Mouse (Mus musculus) kidney, embryonic 16.5 days (tissue): ENCODE data around the gene Gm26620. TPM values are rescaled to one million over a fixed set of nuclear protein-coding genes. Genes with fewer than 3 reads are reported as not detected.

Experiments used
- ATAC-seq: fragments of 200-750 bp; cut with Nextera tagmentation; 2 replicates; pipeline ENCODE4 v1.8.0; 2017; ENCODE audit warnings: moderate TSS enrichment; ENCODE audit not compliant: low FRiP score, low TSS enrichment
- H3K27ac ChIP-seq: fragments of 300-500 bp; sonication (generic); 2 replicates; pipeline ENCODE4 v1.5.1; 2014; ENCODE audit warnings: low read length
- H3K27me3 ChIP-seq: fragments of 300-500 bp; sonication (generic); 2 replicates; pipeline ENCODE4 v1.6.1; 2014; ENCODE audit warnings: low read length, control low read depth, mixed read lengths; ENCODE audit not compliant: insufficient read depth
- H3K36me3 ChIP-seq: fragments of 300-500 bp; sonication (generic); 2 replicates; pipeline ENCODE4 v1.6.1; 2014; ENCODE audit warnings: low read length, control low read depth, mixed read lengths; ENCODE audit not compliant: insufficient read depth
- H3K4me1 ChIP-seq: fragments of 300-500 bp; sonication (generic); 2 replicates; pipeline ENCODE4 v1.6.1; 2014; ENCODE audit warnings: low read length, control low read depth, mixed read lengths; ENCODE audit not compliant: insufficient read depth
- H3K4me2 ChIP-seq: fragments of 300-500 bp; sonication (generic); replicated peaks from 2 replicates; pipeline ENCODE4 v1.6.1; 2014; ENCODE audit warnings: low read depth, low read length
- H3K4me3 ChIP-seq: fragments of 300-500 bp; sonication (generic); 2 replicates; pipeline ENCODE4 v1.5.1; 2014; ENCODE audit warnings: mild to moderate bottlenecking, low read length
- H3K9ac ChIP-seq: fragments of 300-500 bp; sonication (generic); replicated peaks from 2 replicates; pipeline ENCODE4 v1.6.1; 2014; ENCODE audit warnings: low read length
- H3K9me3 ChIP-seq: fragments of 300-500 bp; sonication (generic); 2 replicates; pipeline ENCODE4 v1.6.1; 2016; ENCODE audit warnings: low read length, control low read depth
- WGBS: fragments of 180-500 bp; shearing (Covaris S2); extraction: QIAGEN DNeasy Blood & Tissue Kit; methylation state at CpG from one replicate; pipeline ENCODE4 v1.1.7; 2014; 5-methylcytosine and 5-hydroxymethylcytosine counted together
- polyA plus RNA-seq: library from polyadenylated mRNA; unstranded; fragments of >200 nt; fragmentation: Nextera tagmentation; extraction: Ambion mirVana; gene quantifications from 2 replicates; pipeline ENCODE4 v1.2.1, GENCODE M21; 2015

Gene Gm26620
- polyA plus RNA-seq, 1 experiment from 2014 or later = 0.64 TPM

DNA sequence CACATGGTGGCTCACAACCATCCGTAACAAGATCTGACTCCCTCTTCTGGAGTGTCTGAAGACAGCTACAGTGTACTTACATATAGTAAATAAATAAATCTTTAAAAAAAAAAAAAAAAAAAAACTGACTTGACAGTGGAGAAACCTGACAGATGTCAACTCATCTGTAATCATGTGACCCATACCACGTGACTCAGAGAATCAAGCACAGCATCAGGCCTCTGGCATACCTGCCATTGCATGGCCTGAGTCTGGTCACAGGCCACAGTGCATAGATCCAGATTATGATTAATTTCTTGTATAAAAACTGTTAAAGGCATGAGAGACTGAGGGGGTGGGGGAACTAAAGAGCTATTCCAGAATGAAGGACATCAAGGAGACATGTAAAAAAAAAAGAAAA is 26.0 kb upstream of the Gm26620 start:
- Histone ChIP-seq H3K4me1 (no peaks in the 10 kb centered on the region), H3K27ac (no peak overlapping the region), H3K4me2 (no peak overlapping the region), H3K4me3 (no peak overlapping the region), H3K36me3 (no peaks in the 10 kb centered on the region), H3K27me3 (no peaks in the 10 kb centered on the region), H3K9ac (no peak overlapping the region), H3K9me3 (no peaks in the 10 kb centered on the region)
- WGBS = 81% methylated on average over 1 of the region's 2 CpGs
- no peak for ATAC-seq

DNA sequence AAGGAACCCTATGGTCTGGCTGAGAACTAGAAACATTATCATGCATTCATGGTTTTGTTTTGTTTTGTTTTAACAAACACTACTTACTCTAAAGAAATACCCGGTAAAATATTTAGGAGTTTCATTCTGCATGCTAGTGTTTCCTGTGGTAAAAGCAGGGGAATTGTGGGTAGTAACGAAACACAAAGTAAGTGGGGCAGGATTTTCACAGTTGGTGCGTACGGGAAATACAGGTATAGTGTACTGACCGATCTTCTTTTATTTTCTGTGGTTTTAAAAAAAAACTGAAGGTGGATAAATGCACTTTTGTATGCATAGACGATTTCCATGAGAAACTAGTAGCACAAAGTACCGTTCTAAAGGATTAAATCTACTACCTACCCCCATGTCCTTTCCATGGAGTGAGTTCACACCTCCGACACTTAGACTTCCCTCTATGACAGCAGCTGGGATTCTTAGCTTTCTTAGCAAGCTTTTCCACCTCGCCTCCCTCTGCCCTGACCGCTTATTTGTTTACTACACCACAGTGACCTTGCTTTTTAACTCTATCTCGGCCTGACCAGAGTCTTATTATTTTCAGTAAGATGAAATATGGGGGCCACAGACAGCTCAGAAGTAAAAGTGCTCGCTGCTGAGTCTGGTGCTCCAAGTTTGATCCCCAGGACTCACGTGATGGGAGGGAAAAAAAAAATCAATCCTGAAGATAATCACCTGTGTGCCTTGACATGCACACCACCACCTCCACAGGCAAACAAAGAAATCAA is 23.0 kb upstream of the Gm26620 start:
- WGBS = 64% methylated on average over 13 of the region's 13 CpGs
- Histone ChIP-seq H3K9me3 (no peaks in the 10 kb centered on the region), H3K27ac (no peak overlapping the region), H3K4me1 (peaks cover 3% of the 10 kb centered on the region), H3K4me3 (no peak overlapping the region), H3K36me3 (no peaks in the 10 kb centered on the region), H3K27me3 (no peaks in the 10 kb centered on the region), H3K4me2 (no peak overlapping the region), H3K9ac (no peak overlapping the region)
- ATAC-seq = no peak

DNA sequence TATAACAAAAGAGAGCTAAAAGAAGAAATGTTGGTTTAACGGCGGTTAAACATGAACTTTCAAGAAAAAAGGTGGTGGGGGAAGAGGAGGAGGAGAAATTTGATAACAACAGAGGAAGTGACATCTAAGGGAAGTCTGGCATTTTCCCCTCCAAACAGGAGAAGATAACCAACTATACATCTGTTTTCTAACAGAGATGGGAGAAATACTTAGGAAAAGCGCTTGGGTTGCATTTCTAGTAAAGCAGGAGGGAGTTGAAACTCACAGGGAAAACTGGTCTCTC is 22.5 kb upstream of the Gm26620 start:
- H3K36me3 ChIP-seq = no peaks in the 10 kb centered on the region
- H3K27me3 ChIP-seq = no peaks in the 10 kb centered on the region
- H3K4me1 ChIP-seq = peaks cover 6% of the 10 kb centered on the region
- H3K9me3 ChIP-seq = no peaks in the 10 kb centered on the region
- H3K4me3 ChIP-seq = no peak overlapping the region
- no peak overlapping the region for H3K4me2 ChIP-seq
- H3K9ac ChIP-seq = no peak overlapping the region
- no peak overlapping the region for H3K27ac ChIP-seq
- WGBS = 55% methylated on average over 3 of the region's 3 CpGs
- no peak for ATAC-seq

DNA sequence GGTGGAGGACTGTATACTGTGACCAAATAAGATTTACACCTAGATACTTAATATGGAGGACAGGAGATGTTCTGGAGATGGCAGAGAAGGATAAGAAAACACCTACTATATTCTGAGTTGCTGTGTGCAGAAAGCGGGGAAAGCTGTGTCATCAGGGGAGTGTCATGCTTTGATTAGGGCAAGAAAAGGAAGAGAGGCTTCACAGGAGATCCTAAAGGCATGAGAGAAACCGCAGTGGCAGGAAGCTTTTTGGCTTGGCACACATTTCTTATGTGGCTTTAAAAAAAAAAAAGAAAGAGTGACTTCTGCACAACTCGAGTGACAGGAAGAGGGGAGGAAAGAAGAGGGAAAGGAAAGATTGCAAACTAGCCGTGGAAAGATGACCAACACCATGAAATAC is 21.8 kb upstream of the Gm26620 start:
- H3K27ac ChIP-seq = no peak overlapping the region
- no peak for ATAC-seq
- H3K4me1 ChIP-seq = peaks cover 6% of the 10 kb centered on the region
- no peak overlapping the region for H3K4me3 ChIP-seq
- no peaks in the 10 kb centered on the region for H3K36me3 ChIP-seq
- 60% methylated on average over 4 of the region's 4 CpGs for WGBS
- no peak overlapping the region for H3K9ac ChIP-seq
- H3K9me3 ChIP-seq = no peaks in the 10 kb centered on the region
- no peaks in the 10 kb centered on the region for H3K27me3 ChIP-seq
- no peak overlapping the region for H3K4me2 ChIP-seq

DNA sequence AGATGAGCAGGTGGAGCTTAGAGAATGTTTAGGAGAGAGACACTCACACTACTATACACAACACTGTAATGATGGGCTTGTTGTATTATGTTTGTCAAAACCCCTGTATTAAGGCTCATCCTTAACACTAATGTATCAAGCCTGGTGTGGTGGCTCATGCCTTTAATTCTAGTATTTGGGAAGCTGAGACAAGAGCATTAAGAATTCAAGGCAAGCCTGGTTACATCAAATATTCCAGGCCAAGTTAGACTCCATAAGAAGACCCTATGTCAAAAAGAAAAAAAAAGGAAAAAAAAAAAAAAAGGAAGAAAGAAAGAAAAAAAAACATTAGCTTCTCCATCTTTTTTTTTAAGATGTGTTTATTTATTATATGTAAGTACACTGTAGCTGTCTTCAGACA is 20.6 kb upstream of the Gm26620 start:
- no peaks in the 10 kb centered on the region for H3K27me3 ChIP-seq
- peaks cover 6% of the 10 kb centered on the region for H3K4me1 ChIP-seq
- no peaks in the 10 kb centered on the region for H3K36me3 ChIP-seq
- H3K4me3 ChIP-seq = no peak overlapping the region
- no peak overlapping the region for H3K27ac ChIP-seq
- no peak overlapping the region for H3K9ac ChIP-seq
- no peak overlapping the region for H3K4me2 ChIP-seq
- no peak for ATAC-seq
- H3K9me3 ChIP-seq = no peaks in the 10 kb centered on the region

DNA sequence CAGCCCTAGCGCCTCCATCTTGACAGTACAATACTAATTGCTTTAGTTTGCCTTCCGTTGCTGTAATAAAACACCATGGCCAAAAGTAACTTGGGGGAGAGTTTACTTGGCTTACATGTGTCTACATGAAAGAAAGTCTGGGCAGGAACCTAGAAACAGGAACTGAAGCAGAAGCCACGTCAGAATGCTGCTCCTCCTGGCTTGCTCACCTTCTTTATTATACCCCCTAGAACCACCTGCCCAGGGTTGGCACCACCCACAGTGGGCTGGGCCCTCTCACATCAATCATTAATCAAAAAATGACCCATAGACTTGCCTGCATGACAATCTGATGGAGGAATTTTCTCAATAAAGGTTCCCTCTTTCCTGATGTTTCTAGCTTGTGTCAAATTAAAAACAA is 20.1 kb upstream of the Gm26620 start:
- WGBS = 62% methylated on average over 3 of the region's 3 CpGs
- no peak overlapping the region for H3K9ac ChIP-seq
- no peak overlapping the region for H3K4me2 ChIP-seq
- no peaks in the 10 kb centered on the region for H3K9me3 ChIP-seq
- ATAC-seq = no peak
- H3K27ac ChIP-seq = no peak overlapping the region
- H3K4me1 ChIP-seq = peaks cover 6% of the 10 kb centered on the region
- H3K4me3 ChIP-seq = no peak overlapping the region
- H3K36me3 ChIP-seq = no peaks in the 10 kb centered on the region
- no peaks in the 10 kb centered on the region for H3K27me3 ChIP-seq

DNA sequence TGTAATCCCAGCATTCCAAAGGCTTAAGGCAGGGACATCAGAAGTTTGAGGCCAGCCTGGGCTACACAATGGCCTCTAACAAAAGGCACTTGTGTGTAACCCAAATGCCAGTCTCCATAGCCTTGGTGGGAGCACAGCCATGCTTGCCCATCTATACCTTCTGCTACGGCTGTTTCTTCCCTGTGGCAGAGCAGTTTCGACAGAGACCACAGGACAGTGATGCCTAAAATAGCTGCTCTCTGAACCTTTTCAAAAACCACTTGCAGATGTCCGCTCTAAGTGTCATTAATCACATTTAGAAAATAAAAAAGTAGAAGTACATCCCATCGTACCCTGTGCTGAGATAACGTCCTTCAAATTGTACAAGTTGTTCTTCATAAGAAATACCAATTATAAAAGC is 19.5 kb upstream of the Gm26620 start:
- Histone ChIP-seq H3K36me3 (no peaks in the 10 kb centered on the region), H3K9ac (no peak overlapping the region), H3K27me3 (no peaks in the 10 kb centered on the region), H3K4me3 (no peak overlapping the region), H3K27ac (no peak overlapping the region), H3K4me1 (peaks cover 6% of the 10 kb centered on the region), H3K9me3 (no peaks in the 10 kb centered on the region), H3K4me2 (no peak overlapping the region)
- no peak for ATAC-seq
- WGBS = 78% methylated on average over 5 of the region's 5 CpGs

DNA sequence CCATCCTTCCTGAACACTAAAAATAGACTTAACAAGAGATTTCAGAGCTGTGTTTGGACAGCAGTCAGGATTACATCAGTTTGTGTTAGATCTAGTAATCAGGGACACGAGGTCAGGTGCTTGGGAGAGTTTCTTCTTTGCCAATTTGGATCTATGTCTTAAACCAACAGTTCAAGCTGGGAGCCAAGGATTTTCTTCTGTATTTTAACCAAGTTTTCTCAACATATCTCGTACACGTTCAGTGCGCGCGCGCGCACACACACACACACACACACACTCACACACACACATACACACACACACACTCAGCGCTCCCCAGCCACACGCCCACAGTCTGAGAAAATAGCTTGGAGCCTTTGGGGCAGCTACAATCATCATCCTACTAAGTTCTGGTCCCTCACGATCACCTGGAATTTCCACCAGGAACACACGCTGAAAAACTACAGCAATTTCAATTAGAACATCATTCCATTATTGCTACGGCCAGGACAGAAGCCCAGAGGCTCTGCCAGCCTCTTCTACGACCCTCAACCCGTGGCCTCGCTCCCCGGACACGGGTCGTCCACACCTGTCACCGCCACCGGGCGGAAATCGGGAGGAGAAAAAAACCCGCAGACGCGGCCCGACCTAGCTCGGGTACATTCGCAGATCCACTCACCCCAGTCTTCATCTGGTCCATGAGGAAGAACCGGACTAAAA is 17.7 kb upstream of the Gm26620 start:
- H3K4me2 ChIP-seq = peak overlapping the region; percentile 76
- peak overlapping the region; percentile 87 for H3K9ac ChIP-seq
- peak overlapping the region; percentile 97 for H3K4me3 ChIP-seq
- H3K36me3 ChIP-seq = peaks cover 2% of the 10 kb centered on the region; the same call in 1 of the 2 replicates
- ATAC-seq = peak; percentile 50; the same call in 1 of the 2 replicates
- 2% methylated on average over 30 of the region's 30 CpGs for WGBS
- H3K27me3 ChIP-seq = no peaks in the 10 kb centered on the region
- no peaks in the 10 kb centered on the region for H3K9me3 ChIP-seq
- H3K27ac ChIP-seq = peak overlapping the region; percentile 84
- H3K4me1 ChIP-seq = peaks cover 6% of the 10 kb centered on the region

DNA sequence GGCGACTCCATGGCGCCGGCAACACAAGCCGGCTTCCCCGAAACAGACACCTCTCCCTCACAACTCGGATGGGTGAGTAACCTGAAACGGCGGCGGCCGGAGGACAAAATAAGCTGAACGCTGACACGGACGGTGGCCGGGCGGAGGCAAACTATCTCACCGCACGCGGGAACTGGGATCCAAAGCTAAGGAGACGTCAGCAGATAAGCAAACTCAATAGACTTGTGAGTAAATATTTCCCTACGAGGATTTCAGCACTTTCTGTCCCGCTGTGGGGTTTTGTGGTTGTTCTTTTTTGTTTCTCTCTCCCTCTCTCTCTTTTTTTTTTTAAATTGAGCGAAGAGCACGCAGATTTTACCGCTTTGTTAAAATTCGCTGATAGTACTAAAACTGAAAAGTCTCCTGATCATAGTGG is 17.2 kb upstream of the Gm26620 start, which contains the start of gene Atf6:
Atf6 (minus strand) TSS at position 81 of the 415 bp plus-strand sequence.
- Histone ChIP-seq H3K36me3 (peaks cover 4% of the 10 kb centered on the region; the same call in 1 of the 2 replicates), H3K27ac (peak within 1 kb of the TSS; percentile 84), H3K4me1 (peaks cover 6% of the 10 kb centered on the region), H3K9ac (peak within 1 kb of the TSS; percentile 87), H3K4me2 (peak within 1 kb of the TSS; percentile 76), H3K27me3 (no peaks in the 10 kb centered on the region), H3K9me3 (no peaks in the 10 kb centered on the region), H3K4me3 (peak within 1 kb of the TSS; percentile 97)
- WGBS = under 1% methylated on average over 25 of the region's 25 CpGs
- peak; percentile 80 for ATAC-seq
